Mouse (Mus musculus) Muller cell, postnatal 12 days (primary cell): ENCODE results near the gene Arsb.

Experiments used
- DNase-seq: peaks from one replicate; pipeline ENCODE4 v3.0.0-alpha.2; 2015; ENCODE audit errors: inconsistent ontology term

Gene Arsb

GRCm38 (mm10) chr13:93771588-93772278, at the start of gene Arsb:
TSS of gene Arsb (plus strand) at chr13:93771630.
- peak; percentile 86 for DNase-seq

- DNase-seq, result no peak
Observed at GRCm38 (mm10) chr13:93721916-93722315, 49.5 kb upstream of the Arsb start.

GRCm38 (mm10) chr13:93723455-93723854, 48.0 kb upstream of the Arsb start:
- no peak for DNase-seq

GRCm38 (mm10) chr13:93724206-93724605, 47.2 kb upstream of the Arsb start:
- no peak for DNase-seq

- DNase-seq, result no peak
Observed at GRCm38 (mm10) chr13:93735131-93735636, 36.2 kb upstream of the Arsb start.

GRCm38 (mm10) chr13:93744118-93744517, 27.3 kb upstream of the Arsb start:
- no peak for DNase-seq

GRCm38 (mm10) chr13:93752597-93753400, 18.6 kb upstream of the Arsb start:
- no peak for DNase-seq

- DNase-seq, result no peak
Observed at GRCm38 (mm10) chr13:93755084-93755483, 16.3 kb upstream of the Arsb start.

- no peak for DNase-seq
Observed at GRCm38 (mm10) chr13:93756674-93757073, 14.8 kb upstream of the Arsb start.

GRCm38 (mm10) chr13:93757514-93757913, 13.9 kb upstream of the Arsb start:
- DNase-seq, result no peak

- no peak for DNase-seq
Observed at GRCm38 (mm10) chr13:93758149-93758898, 13.1 kb upstream of the Arsb start.

GRCm38 (mm10) chr13:93761831-93762230, 9.6 kb upstream of the Arsb start:
- DNase-seq, result no peak

- no peak for DNase-seq
Observed at GRCm38 (mm10) chr13:93762879-93763278, 8.6 kb upstream of the Arsb start.

GRCm38 (mm10) chr13:93764321-93764973, 7.0 kb upstream of the Arsb start:
- no peak for DNase-seq

GRCm38 (mm10) chr13:93771031-93771587, 321 bp upstream of the Arsb start:
- DNase-seq, result no peak

GRCm38 (mm10) chr13:93772279-93772636, 828 bp downstream of the Arsb start:
- no peak for DNase-seq

GRCm38 (mm10) chr13:93772861-93773260, 1.4 kb downstream of the Arsb start:
- DNase-seq, result no peak

- no peak for DNase-seq
Observed at GRCm38 (mm10) chr13:93773704-93774315, 2.4 kb downstream of the Arsb start.

GRCm38 (mm10) chr13:93782823-93783222, 11.4 kb downstream of the Arsb start:
- DNase-seq, result no peak

GRCm38 (mm10) chr13:93785329-93785728, 13.9 kb downstream of the Arsb start:
- no peak for DNase-seq

GRCm38 (mm10) chr13:93786051-93786450, 14.6 kb downstream of the Arsb start:
- DNase-seq, result no peak
